Mouse (Mus musculus) limb, embryonic 14.5 days (tissue): ENCODE results near the gene Lhfpl2. TPM values are rescaled to one million over a fixed set of nuclear protein-coding genes. Genes with fewer than 3 reads are reported as not detected.
A peak's percentile ranks its signal among the peaks of the same experiment; 100 is the strongest.

Experiments
- ATAC-seq: fragments of 200-750 bp; cut with Nextera tagmentation; 2 replicates; pipeline ENCODE4 v1.8.0; 2017; ENCODE audit warnings: low read depth, moderate number of reproducible peaks, moderate TSS enrichment; ENCODE audit not compliant: low FRiP score
- DNase-seq: peaks from one replicate; pipeline ENCODE4 v3.0.0-alpha.2; 2015; ENCODE audit warnings: low spot score
- H3K27ac ChIP-seq: fragments of 300-500 bp; sonication (generic); replicated peaks from 2 replicates; pipeline ENCODE4 v1.5.1; 2014; ENCODE audit warnings: low read depth, mild to moderate bottlenecking, low read length, moderate library complexity, mixed read lengths
- H3K27me3 ChIP-seq: fragments of 300-500 bp; sonication (generic); 2 replicates; pipeline ENCODE4 v1.6.1; 2014; ENCODE audit warnings: low read length, mixed read lengths; ENCODE audit not compliant: control insufficient read depth, insufficient read depth
- H3K36me3 ChIP-seq: fragments of 300-500 bp; sonication (generic); 2 replicates; pipeline ENCODE4 v1.6.1; 2014; ENCODE audit warnings: mild to moderate bottlenecking, low read length, moderate library complexity, mixed read lengths; ENCODE audit not compliant: control insufficient read depth, insufficient read depth
- H3K4me1 ChIP-seq: fragments of 300-500 bp; sonication (generic); 2 replicates; pipeline ENCODE4 v1.6.1; 2014; ENCODE audit warnings: antibody characterized with exemption, low read length, mixed read lengths; ENCODE audit not compliant: control insufficient read depth, insufficient read depth
- H3K4me2 ChIP-seq: fragments of 300-500 bp; sonication (generic); replicated peaks from 2 replicates; pipeline ENCODE4 v1.6.1; 2014; ENCODE audit warnings: low read depth, mild to moderate bottlenecking, low read length, moderate library complexity; ENCODE audit not compliant: severe bottlenecking
- H3K4me3 ChIP-seq: fragments of 300-500 bp; sonication (generic); replicated peaks from 2 replicates; pipeline ENCODE4 v1.5.1; 2014; ENCODE audit warnings: low read length
- H3K9ac ChIP-seq: fragments of 300-500 bp; sonication (generic); 2 replicates; pipeline ENCODE4 v1.6.1; 2014; ENCODE audit warnings: mild to moderate bottlenecking, low read depth, low read length, moderate library complexity; ENCODE audit not compliant: severe bottlenecking
- H3K9me3 ChIP-seq: fragments of 300-500 bp; sonication (generic); 2 replicates; pipeline ENCODE4 v1.6.1; 2016; ENCODE audit warnings: low read length; ENCODE audit not compliant: control insufficient read depth
- POLR2A ChIP-seq: fragments of 200-500 bp; IDR thresholded peaks from 2 replicates; pipeline ENCODE4 v1.8.0; 2012; ENCODE audit warnings: inconsistent platforms, mild to moderate bottlenecking, moderate library complexity, borderline replicate concordance; ENCODE audit not compliant: insufficient read depth, insufficient read length; ENCODE audit errors: extremely low read depth
- WGBS: fragments of 180-500 bp; shearing (Covaris S2); extraction: QIAGEN DNeasy Blood & Tissue Kit; methylation state at CpG from one replicate; pipeline ENCODE4 v1.1.7; 2014; 5-methylcytosine and 5-hydroxymethylcytosine counted together
- polyA plus RNA-seq, 2 experiments: library from polyadenylated mRNA; depleted of rRNA in 1 of 2; stranded (reverse) in 1 of 2; unstranded in 1 of 2; fragments of >200 nt; fragmentation: Nextera tagmentation in 1 of 2; extraction: Ambion mirVana in 1 of 2; gene quantifications; 2 replicates each; pipeline versions ENCODE4 v1.2.1 to v1.2.3; 2012 to 2014

The Lhfpl2 gene
- polyA plus RNA-seq, 2 experiments, result 60.5 to 69.4 TPM

GRCm38 (mm10) chr13:94171612-94172011 lies 114.0 kb downstream of the Lhfpl2 start:
- Histone ChIP-seq H3K27me3 (no peaks in the 10 kb centered on the region), H3K4me3 (no peak overlapping the region), H3K4me2 (no peak overlapping the region), H3K9ac (no peak overlapping the region), H3K9me3 (no peaks in the 10 kb centered on the region), H3K4me1 (peaks cover 17% of the 10 kb centered on the region), H3K36me3 (no peaks in the 10 kb centered on the region), H3K27ac (no peak overlapping the region)
- 66% methylated on average over 5 of the region's 5 CpGs for WGBS
- DNase-seq, result no peak
- ATAC-seq, result no peak
- TF ChIP-seq POLR2A, result no peak

- no peak for TF ChIP-seq POLR2A
- ATAC-seq (no peak), DNase-seq (no peak)
- no peaks in the 10 kb centered on the region for H3K27me3 ChIP-seq
- H3K9me3 ChIP-seq, result no peaks in the 10 kb centered on the region
- no peak overlapping the region for H3K27ac ChIP-seq
- peaks cover 17% of the 10 kb centered on the region for H3K4me1 ChIP-seq
- peaks cover 5% of the 10 kb centered on the region; the same call in 1 of the 2 replicates for H3K36me3 ChIP-seq
- H3K9ac ChIP-seq, result no peak overlapping the region
- H3K4me3 ChIP-seq, result no peak overlapping the region
- 78% methylated on average over 15 of the region's 15 CpGs for WGBS
- H3K4me2 ChIP-seq, result 0 out of 2 replicates have a peak overlapping the region, but pooled peaks have one; percentile 92
Measured at GRCm38 (mm10) chr13:94172533-94173310, 115.1 kb downstream of the Lhfpl2 start.

GRCm38 (mm10) chr13:94173633-94174576 lies 116.3 kb downstream of the Lhfpl2 start:
- no peak for TF ChIP-seq POLR2A
- Histone ChIP-seq H3K9me3 (no peaks in the 10 kb centered on the region), H3K27me3 (no peaks in the 10 kb centered on the region), H3K4me3 (peak overlapping the region; percentile 47), H3K27ac (peak overlapping the region; percentile 61), H3K4me1 (peaks cover 27% of the 10 kb centered on the region), H3K36me3 (peaks cover 8% of the 10 kb centered on the region; the same call in 1 of the 2 replicates), H3K4me2 (peak overlapping the region; percentile 92), H3K9ac (peak overlapping the region; percentile 60)
- DNase-seq (peak; percentile 59), ATAC-seq (peak; percentile 56; the same call in 1 of the 2 replicates)
- WGBS, result 4% methylated on average over 53 of the region's 55 CpGs

DNA sequence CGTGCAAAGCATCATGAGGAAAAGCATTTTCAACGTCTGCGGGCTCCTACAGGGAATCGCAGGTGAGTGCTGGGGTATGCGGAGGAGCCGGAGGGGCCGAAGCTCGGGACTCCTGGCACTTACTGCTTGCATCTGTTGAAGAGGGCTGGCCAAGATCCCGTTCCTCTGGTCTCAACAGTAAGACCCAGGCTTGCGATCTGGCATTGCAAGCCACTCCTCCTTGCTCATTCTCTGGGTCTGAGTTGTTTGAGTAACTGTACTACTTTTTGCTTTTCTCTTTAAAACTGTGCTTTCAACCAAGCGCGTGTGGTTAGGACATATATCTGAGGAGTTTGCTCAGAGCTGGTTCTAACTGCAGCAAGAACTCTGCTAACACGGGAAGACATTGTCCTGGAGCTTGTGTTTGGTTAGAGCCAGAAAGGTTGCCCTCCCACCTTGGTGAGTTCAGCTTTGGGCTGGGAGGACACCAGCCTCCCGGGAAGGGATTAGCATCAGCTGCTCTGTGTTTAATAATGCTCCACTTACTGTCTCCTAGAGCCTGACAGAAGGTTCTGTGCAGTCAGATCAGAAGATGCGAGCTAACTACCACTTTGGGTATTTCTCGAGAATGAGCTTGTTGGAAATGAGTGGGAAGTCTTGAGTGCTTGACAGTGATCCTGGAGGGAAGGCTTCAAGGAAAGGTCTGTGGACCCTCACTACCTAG lies 117.1 kb downstream of the Lhfpl2 start:
- Histone ChIP-seq H3K4me1 (peaks cover 30% of the 10 kb centered on the region), H3K4me3 (peak overlapping the region; percentile 47), H3K9me3 (no peaks in the 10 kb centered on the region), H3K9ac (peak overlapping the region; percentile 60), H3K27ac (0 out of 2 replicates have a peak overlapping the region, but pooled peaks have one; percentile 61), H3K4me2 (peak overlapping the region; percentile 92), H3K36me3 (peaks cover 8% of the 10 kb centered on the region; the same call in 1 of the 2 replicates), H3K27me3 (no peaks in the 10 kb centered on the region)
- DNase-seq (peak; percentile 53), ATAC-seq (no peak)
- no peak for TF ChIP-seq POLR2A
- 23% methylated on average over 16 of the region's 16 CpGs for WGBS
